Mouse (Mus musculus) small intestine, adult 2 months (tissue): ENCODE data around the gene Gpsm1.

Experiments used
- CTCF ChIP-seq: fragments of 200-500 bp; IDR thresholded peaks from 2 replicates; pipeline ENCODE4 v1.5.1; 2012; ENCODE audit warnings: low read depth, mild to moderate bottlenecking, control low read depth, inconsistent platforms, low read length, moderate library complexity, mixed read lengths; ENCODE audit not compliant: insufficient replicate concordance, insufficient read length; ENCODE audit errors: extremely low read depth
- POLR2A ChIP-seq: fragments of 200-500 bp; IDR thresholded peaks from 2 replicates; pipeline ENCODE4 v1.6.1; 2012; ENCODE audit warnings: low read depth, mild to moderate bottlenecking, control low read depth, inconsistent platforms, low read length, moderate library complexity

- TF ChIP-seq CTCF (no peak), POLR2A (no peak)
Observed at GRCm38 (mm10) chr2:26348241-26348640, 32.9 kb downstream of the Gpsm1 start.
